Mouse (Mus musculus): ENCODE measurements at regions not wholly inside any gene's neighbourhood (a gene's known extent, or its start where the extent isn't known, plus 50 kb on each side); places are given as distances from the start of the nearest gene placed in this dataset.

GRCm38 (mm10) chr11:24830484-24830883, 752.6 kb downstream of the Bcl11a start:
- TF ChIP-seq CTCF (IDR thresholded peaks at IDR 0.05; ENCODE audit: low read depth) (no peak), EP300 (optimal IDR thresholded peaks at IDR 0.05) (no peak)

Measured in stomach, postnatal 0 days (tissue).